Mouse (Mus musculus): Measurements from ENCODE around the gene Bid.

- TF ChIP-seq GATA1 (IDR thresholded peaks at IDR 0.05; ENCODE audit: borderline replicate concordance, low read length) (no peak), FLI1 (IDR thresholded peaks at IDR 0.05; ENCODE audit: low read length) (no peak)
Measured at GRCm38 (mm10) chr6:120903450-120903912, 13.2 kb downstream of the Bid start.
